Mouse (Mus musculus) frontal cortex, postnatal 36 days (tissue): ENCODE results near the gene Sept11.

Experiments
- DNase-seq, 2 experiments: peaks; one replicate each; pipeline ENCODE4 v3.0.0; 2022; ENCODE audit warnings: low spot score in 2 of 2

Gene Sept11

DNA sequence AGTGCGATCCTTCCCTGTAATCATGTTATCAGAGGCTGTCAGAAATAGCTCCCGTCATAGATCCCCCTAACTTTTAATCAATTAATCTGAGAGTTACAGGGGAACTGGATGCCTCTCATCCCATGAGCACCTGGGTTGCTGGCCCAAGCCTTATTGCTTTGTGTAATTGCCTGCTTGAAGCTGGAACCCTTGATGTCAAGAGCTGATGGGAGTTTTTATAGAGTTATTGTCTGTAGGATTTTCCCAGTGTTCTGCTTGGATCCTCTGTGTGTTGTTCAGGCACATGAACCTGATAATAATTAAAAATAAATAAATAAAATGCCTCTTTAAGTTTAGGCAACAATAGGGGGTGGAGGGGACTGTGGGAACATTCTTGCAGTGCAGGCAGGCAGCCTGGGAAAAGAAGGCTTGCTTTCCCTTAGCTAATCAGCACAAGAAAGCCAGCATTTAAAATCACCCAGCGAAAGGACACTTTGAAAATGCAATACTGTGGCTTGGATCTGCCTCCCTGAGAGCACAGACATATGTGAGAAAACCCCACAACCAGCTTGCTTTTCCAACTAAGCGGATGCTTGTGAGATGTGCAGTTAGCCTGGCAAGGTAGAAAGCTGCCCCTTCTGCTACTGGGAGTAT is 33.8 kb downstream of the Sept11 start:
- DNase-seq = no peak

DNA sequence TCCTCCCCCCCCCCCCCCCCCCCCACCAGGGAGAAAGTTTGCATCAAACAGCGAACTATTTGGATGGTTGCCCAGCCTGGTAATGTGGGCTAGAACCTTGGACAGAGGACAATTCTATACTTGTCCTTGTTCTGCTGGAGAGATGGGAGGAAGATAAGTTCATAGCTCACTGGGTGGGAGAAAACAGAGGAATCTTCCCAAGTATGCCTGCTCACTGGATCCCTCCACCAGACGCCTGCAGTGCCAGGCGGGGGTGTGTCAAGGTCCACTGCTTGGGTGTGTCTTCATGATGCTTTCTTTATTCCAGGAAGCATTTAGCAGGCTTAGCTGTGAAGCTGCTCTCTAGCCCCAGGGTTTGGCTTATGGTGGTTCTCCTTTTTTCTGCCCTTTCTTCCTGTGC is 34.5 kb downstream of the Sept11 start:
- DNase-seq = peak; percentile 47 to 53

- DNase-seq = no peak
Measured at GRCm38 (mm10) chr5:93128765-93129164, 35.5 kb downstream of the Sept11 start.

GRCm38 (mm10) chr5:93129953-93130352 is 36.7 kb downstream of the Sept11 start:
- no peak for DNase-seq

DNA sequence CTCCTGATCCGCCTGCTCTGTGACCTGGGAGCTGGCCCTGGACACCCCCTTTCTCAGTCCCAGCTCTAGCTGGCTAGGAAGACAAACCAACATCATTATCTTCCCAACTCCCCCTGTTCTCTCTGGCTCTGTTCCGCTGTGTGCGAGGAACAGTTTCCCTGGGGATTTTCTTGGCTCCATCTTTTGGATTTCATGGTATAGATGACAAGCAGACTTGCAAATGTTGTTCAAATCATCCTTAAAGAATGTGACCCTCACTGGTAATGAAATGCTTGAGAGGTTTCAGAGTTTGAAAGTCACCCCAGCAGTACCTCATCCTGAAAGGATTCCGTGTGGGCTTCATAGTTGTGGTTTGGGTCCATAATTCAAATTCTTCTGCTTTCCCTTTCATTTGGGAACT is 38.2 kb downstream of the Sept11 start:
- DNase-seq = no peak

GRCm38 (mm10) chr5:93133445-93134244 is 40.4 kb downstream of the Sept11 start:
- peak; percentile 37 to 68 for DNase-seq

GRCm38 (mm10) chr5:93135368-93136107 is 42.3 kb downstream of the Sept11 start:
- DNase-seq = no peak

GRCm38 (mm10) chr5:93136956-93137586 is 43.8 kb downstream of the Sept11 start:
- DNase-seq = peak; percentile 43 to 73

- DNase-seq = no peak
Measured at GRCm38 (mm10) chr5:93139350-93139749, 46.1 kb downstream of the Sept11 start.

GRCm38 (mm10) chr5:93140747-93141146 is 47.5 kb downstream of the Sept11 start:
- DNase-seq = no peak

DNA sequence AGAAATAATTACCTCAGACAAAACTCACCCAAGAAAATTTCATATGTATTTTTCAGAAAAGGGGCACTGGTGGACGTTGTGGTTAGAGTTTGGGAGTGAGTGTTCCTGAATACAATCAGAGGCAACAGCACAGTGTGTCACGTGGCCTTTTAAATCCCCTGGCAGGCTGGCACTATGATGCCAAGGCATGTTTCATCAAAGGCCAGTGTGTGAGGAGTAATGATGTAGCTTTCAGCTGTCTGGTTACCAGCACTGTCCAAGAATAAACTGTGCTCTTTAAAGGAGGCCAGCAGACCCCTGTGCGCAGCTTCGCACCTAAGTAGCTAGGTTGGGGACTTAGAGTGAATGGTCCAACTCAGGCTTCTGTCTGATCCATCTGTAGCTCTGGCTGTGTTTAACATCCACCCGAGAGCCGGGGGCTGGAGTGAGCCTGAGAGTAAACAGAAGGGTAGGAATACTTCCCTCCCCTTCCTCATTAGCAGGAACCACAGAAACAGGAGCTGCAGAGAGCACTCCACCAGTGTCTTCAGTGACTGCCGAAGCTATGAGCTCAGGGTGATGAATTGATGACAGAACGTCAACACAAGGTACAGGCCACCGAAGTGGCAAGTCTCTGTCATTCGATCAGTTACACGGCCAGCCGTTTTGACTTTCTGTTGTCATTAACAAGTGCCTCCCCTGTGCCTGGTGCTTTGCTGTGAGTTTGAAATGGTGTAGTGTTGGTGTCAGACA is 50.3 kb downstream of the Sept11 start:
- no peak for DNase-seq

DNA sequence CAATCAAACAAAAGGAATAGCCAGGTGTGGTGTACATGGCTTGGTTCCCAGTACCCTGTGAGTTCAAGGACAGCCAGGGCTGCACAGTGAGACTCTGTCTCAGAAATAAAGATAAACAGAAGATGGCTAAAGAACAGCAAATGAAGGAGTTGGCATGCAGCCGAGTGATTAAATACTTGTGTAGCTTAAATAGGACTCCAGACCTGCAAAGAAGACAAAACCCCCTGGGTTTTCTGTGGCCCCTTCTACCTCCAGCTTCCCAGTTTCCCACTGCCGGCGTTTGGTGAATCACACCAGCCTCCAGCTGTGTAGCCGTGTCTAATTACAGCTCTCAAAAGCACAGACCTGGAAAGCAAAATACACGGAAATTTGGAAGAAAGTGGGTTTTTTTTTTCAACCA is 51.6 kb downstream of the Sept11 start:
- DNase-seq = no peak

DNA sequence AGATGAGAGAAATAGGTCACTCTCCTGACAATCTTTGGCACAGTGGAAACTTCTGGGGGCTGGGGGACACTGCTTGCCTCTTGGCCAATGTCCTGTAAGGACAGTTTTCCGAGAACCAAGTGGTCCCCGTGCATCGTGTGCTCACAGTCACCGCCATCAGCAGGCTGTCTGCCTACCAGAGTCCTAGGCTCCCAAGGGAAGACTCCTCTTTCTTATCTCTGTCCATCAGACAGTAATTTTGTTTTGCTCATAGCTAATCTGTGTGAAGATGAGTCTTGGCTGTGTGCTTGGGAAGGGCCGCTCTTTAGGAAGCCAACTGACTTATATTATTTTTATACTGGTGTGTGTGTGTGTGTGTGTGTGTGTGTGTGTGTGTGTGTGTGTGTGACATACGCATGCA is 52.3 kb downstream of the Sept11 start:
- no peak for DNase-seq

- no peak for DNase-seq
Measured at GRCm38 (mm10) chr5:93149969-93150777, 56.9 kb downstream of the Sept11 start.

DNA sequence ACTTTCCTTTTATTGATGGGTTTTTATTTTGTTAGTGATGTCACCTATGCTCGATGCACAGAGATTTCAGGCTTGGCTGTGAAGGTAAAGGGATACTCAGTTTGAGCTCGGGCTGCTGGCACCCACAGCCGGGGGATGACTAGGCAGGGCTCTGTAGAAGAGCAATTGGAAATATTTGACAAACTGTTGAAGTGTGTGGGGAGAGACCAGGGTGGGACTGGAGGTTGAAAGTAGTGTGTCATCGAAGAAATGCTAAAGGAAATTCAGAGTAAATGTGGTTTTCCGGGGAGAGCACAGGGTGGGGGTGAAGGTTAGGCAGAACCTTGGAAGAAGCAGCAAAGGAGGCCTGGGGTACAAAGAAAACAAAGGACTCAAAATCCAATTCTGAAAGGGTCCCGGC is 58.7 kb downstream of the Sept11 start:
- no peak for DNase-seq

GRCm38 (mm10) chr5:93152451-93152850 is 59.2 kb downstream of the Sept11 start:
- no peak for DNase-seq

GRCm38 (mm10) chr5:93154401-93154800 is 61.2 kb downstream of the Sept11 start:
- no peak for DNase-seq

DNA sequence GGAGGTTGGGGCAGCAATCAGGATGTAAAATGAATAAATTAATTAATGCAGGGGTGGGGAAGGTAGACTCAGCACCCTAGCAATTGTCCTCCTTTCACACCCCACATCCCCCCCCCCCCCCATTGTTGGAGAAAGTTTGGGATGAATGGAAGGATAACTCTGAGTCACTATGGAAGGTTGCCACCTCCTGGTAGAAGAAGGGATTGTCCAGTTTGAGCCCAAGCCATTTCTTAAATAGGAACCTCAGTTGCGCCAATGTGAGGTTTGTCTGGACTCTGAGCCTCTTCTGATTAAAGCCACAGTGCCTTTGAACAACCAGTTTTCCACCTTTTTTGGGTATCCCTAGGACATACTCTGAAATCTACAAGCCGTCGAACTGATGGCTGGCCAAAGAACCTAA is 70.3 kb downstream of the Sept11 start:
- peak; percentile 32 to 77 for DNase-seq

GRCm38 (mm10) chr5:93167919-93168516 is 74.8 kb downstream of the Sept11 start:
- no peak for DNase-seq

GRCm38 (mm10) chr5:93168654-93169053 is 75.4 kb downstream of the Sept11 start:
- DNase-seq = no peak
